Mouse (Mus musculus) macrophage (primary cell): ENCODE results near the gene Slc8a2. TPM values are rescaled to one million over a fixed set of nuclear protein-coding genes. Genes with fewer than 3 reads are reported as not detected.

Experiments
- H3K27ac ChIP-seq: fragments of 350-480 bp; formaldehyde crosslinking; 2 replicates; pipeline ENCODE4 v1.9.0; 2021
- H3K36me3 ChIP-seq: fragments of 350-480 bp; formaldehyde crosslinking; 2 replicates; pipeline ENCODE4 v1.9.0; 2021; ENCODE audit errors: inconsistent target
- H3K4me3 ChIP-seq: fragments of 350-480 bp; formaldehyde crosslinking; 2 replicates; pipeline ENCODE4 v1.9.0; 2021; ENCODE audit errors: inconsistent target
- H3K79me2 ChIP-seq: fragments of 350-480 bp; formaldehyde crosslinking; 2 replicates; pipeline ENCODE4 v1.9.0; 2021; ENCODE audit errors: inconsistent target
- WGBS: methylation state at CpG from one replicate; pipeline ENCODE4 v1.1.7; 2026; ENCODE audit warnings: inconsistent platforms; ENCODE audit not compliant: missing documents; 5-methylcytosine and 5-hydroxymethylcytosine counted together
- polyA plus RNA-seq: library from polyadenylated mRNA; stranded (reverse); fragments of 250-400 nt; gene quantifications from 3 replicates; pipeline ENCODE4 v1.2.4, GENCODE M21; 2018; ENCODE audit warnings: inconsistent platforms

Gene Slc8a2
- polyA plus RNA-seq, 1 experiment from 2014 or later = not detected

DNA sequence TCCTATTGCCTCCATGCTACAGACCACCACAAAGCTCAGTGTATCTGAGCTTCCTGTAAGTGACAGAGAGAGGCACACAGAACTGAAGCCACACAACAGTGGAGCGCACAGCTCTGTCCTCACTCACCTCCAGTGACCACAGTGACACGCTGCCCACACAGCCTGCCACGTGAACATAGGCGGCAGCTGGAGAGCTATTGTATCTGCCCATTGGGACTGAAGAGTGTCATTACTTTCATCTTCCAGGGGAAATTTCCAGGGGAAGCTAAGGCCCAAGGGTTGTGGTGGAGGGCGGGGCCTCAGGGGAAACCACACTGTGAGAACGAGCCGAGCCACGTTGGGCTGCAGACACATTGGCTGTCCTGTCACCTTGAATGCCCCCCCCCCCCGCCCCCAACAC lies 75.2 kb downstream of the Slc8a2 start:
- 62% methylated on average over 9 of the region's 9 CpGs for WGBS
- peaks cover 45% of the 10 kb centered on the region for H3K36me3 ChIP-seq
- no peaks in the 10 kb centered on the region for H3K79me2 ChIP-seq
- H3K27ac ChIP-seq = peak overlapping the region; percentile 100
- no peak overlapping the region for H3K4me3 ChIP-seq

DNA sequence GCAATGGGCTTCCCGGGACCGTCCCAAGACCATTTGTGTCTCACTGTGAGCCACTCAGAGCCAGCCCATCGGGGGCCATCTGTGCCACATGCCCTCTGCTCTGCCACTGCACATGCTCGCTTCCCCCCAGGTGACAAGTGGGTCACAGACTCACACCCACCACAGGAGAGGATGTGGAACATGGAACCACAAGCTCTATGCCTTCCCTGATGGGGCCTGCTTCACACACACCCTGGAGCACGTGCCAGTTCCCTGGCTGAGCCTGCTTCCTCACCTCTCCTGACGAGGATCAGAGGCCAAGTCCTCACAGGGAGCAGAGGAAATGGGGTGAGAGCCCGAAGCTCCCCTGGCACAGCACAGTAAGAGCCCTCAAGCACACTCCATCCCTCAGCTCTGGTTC lies 77.5 kb downstream of the Slc8a2 start:
- no peak overlapping the region for H3K4me3 ChIP-seq
- peak overlapping the region; percentile 100 for H3K27ac ChIP-seq
- WGBS = 68% methylated on average over 7 of the region's 7 CpGs
- peaks cover 43% of the 10 kb centered on the region for H3K36me3 ChIP-seq
- H3K79me2 ChIP-seq = no peaks in the 10 kb centered on the region

DNA sequence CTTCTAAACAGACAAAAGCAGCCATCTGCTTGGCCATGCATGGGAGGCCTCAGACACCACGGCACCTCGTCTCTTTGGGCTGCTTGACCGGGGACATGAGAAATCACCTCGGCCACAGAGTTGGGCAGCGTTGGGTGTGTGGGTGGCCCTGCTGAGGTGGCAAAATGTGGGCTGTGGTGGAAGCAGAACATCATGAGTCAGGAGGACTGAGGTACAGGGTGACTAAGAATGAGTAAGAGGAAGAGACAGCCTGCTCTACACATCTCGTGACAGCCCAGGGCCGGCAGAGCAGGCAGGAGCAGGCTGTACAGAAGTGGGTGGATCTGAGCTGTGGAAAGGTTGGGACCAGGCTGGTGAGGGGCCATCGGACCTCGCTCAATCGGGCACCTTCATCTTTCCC lies 77.9 kb downstream of the Slc8a2 start:
- H3K36me3 ChIP-seq = peaks cover 39% of the 10 kb centered on the region
- WGBS = 17% methylated on average over 10 of the region's 10 CpGs
- H3K4me3 ChIP-seq = no peak overlapping the region
- peak overlapping the region; percentile 100 for H3K27ac ChIP-seq
- no peaks in the 10 kb centered on the region for H3K79me2 ChIP-seq

DNA sequence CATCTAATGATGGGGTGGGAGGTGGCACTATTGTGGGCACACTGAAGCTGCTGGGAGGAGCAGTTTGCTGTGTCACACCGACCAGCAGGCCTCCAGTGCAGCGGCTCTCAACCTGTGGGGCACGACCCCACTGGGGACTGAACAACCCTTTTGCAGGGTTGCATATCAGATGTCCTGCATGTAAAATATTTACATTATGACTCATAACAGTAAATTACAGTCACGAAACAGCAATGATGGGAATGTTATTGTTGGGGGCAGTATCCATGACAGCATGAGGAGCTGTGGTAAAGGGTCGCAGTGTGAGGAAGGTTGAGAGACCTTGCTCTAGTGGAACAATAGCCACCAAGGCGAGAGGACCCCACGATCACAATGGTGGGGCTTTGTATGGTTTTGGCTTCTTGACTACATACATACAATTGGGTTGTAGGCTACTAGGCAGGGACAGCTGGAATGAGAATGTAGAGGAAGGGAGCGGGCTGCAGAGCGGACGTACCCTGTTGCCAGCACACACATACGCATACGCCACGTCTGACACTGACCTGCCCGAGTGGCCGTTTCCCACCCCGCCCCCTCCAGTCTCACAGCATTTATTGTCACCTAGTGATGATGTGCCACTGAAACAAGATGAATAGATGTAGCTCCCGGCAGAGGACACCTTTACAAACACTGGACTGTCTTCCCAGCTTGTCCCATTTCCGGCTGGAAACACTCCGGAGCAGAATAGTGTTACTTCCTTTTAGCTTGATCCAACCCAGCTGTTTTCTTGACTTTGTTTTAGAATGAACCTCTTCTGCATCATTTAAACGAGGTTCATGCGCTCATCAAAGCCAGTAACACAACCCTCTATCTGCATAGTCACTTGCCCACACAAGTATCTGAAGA lies 79.4 kb downstream of the Slc8a2 start:
- Histone ChIP-seq H3K36me3 (peaks cover 39% of the 10 kb centered on the region), H3K79me2 (no peaks in the 10 kb centered on the region), H3K4me3 (no peak overlapping the region), H3K27ac (peak overlapping the region; percentile 100)
- 95% methylated on average over 21 of the region's 21 CpGs for WGBS

Other genes with a start within 250 kb of the Slc8a2 start
- not detected in 3 replicates for gene Crx, start 249.9 kb upstream of the Slc8a2 start, polyA plus RNA-seq
- gene Crxos, start 247.2 kb upstream of the Slc8a2 start, polyA plus RNA-seq = not detected in 3 replicates
- gene Selenow, start 207.4 kb upstream of the Slc8a2 start, polyA plus RNA-seq = 198 to 402 TPM (median 262 TPM) in 3 replicates
- gene Nop53, start 183.8 kb upstream of the Slc8a2 start, polyA plus RNA-seq = 77.7 to 125 TPM (median 94.2 TPM) in 3 replicates
- gene Ehd2, start 162.3 kb upstream of the Slc8a2 start, polyA plus RNA-seq = 0.04 to 0.12 TPM in 2 of 3 replicates, not detected in the other
- gene Bicra, start 81.9 kb upstream of the Slc8a2 start, polyA plus RNA-seq = 4.9 to 8.7 TPM (median 8.4 TPM) in 3 replicates
- not detected in 3 replicates for gene Zfp541, start 68.0 kb upstream of the Slc8a2 start, polyA plus RNA-seq
- 85.4 to 112 TPM (median 98.6 TPM) in 3 replicates for gene Napa, start 31.4 kb upstream of the Slc8a2 start, polyA plus RNA-seq
- gene Kptn, start 9.9 kb upstream of the Slc8a2 start, polyA plus RNA-seq = 3.3 to 6.8 TPM (median 5.9 TPM) in 3 replicates
- 10.2 to 15.0 TPM (median 11.2 TPM) in 3 replicates for gene Meis3, start 45.3 kb downstream of the Slc8a2 start, polyA plus RNA-seq
- 11.6 to 20.4 TPM (median 18.5 TPM) in 3 replicates for gene Dhx34, start 92.2 kb downstream of the Slc8a2 start, polyA plus RNA-seq
- 5.3 to 5.8 TPM (median 5.7 TPM) in 3 replicates for gene C5ar2, start 114.3 kb downstream of the Slc8a2 start, polyA plus RNA-seq
- gene C5ar1, start 129.7 kb downstream of the Slc8a2 start, polyA plus RNA-seq = 254 to 928 TPM (median 285 TPM) in 3 replicates
- gene Inafm1, start 143.8 kb downstream of the Slc8a2 start, polyA plus RNA-seq = 1.9 to 10.1 TPM (median 7.4 TPM) in 3 replicates
- 99.0 to 183 TPM (median 120 TPM) in 3 replicates for gene Ccdc9, start 157.0 kb downstream of the Slc8a2 start, polyA plus RNA-seq
- 5.0 to 24.1 TPM (median 6.4 TPM) in 3 replicates for gene Bbc3, start 178.6 kb downstream of the Slc8a2 start, polyA plus RNA-seq